Mouse (Mus musculus): ENCODE measurements around the gene Gm4756.
"Not testable (repeated sequence)": the region's sequence is repeated elsewhere in the genome, so short reads cannot be mapped to it uniquely, and the experiment has no call there.

Gm4756 gene

GRCm38 (mm10) chr12:72654698-72655097, 5.2 kb upstream of the Gm4756 start:
- peak; percentile 26 for DNase-seq (ENCODE audit: inconsistent ontology term)

- DNase-seq (ENCODE audit: inconsistent ontology term): no peak
Measured at GRCm38 (mm10) chr12:72648921-72649320, 540 bp downstream of the Gm4756 start.

GRCm38 (mm10) chr12:72638025-72638424, 11.4 kb downstream of the Gm4756 start:
- DNase-seq (ENCODE audit: inconsistent ontology term): no peak

- no peak for DNase-seq (ENCODE audit: inconsistent ontology term)
Measured at GRCm38 (mm10) chr12:72628751-72629150, 20.7 kb downstream of the Gm4756 start.

- DNase-seq (ENCODE audit: inconsistent ontology term): no peak
Measured at GRCm38 (mm10) chr12:72622853-72623496, 26.5 kb downstream of the Gm4756 start.

GRCm38 (mm10) chr12:72621441-72621840, 28.0 kb downstream of the Gm4756 start:
- DNase-seq (ENCODE audit: inconsistent ontology term): no peak

- no peak for DNase-seq (ENCODE audit: inconsistent ontology term)
Measured at GRCm38 (mm10) chr12:72620856-72621255, 28.6 kb downstream of the Gm4756 start.

- peak; percentile 27 for DNase-seq (ENCODE audit: inconsistent ontology term)
Measured at GRCm38 (mm10) chr12:72612053-72612452, 37.4 kb downstream of the Gm4756 start.

- not testable (repeated sequence) for DNase-seq (ENCODE audit: inconsistent ontology term)
Measured at GRCm38 (mm10) chr12:72598731-72599130, 50.7 kb downstream of the Gm4756 start.

GRCm38 (mm10) chr12:72594001-72594400, 55.5 kb downstream of the Gm4756 start:
- no peak for DNase-seq (ENCODE audit: inconsistent ontology term)

GRCm38 (mm10) chr12:72592991-72593390, 56.5 kb downstream of the Gm4756 start:
- DNase-seq (ENCODE audit: inconsistent ontology term): no peak

GRCm38 (mm10) chr12:72585339-72585738, 64.1 kb downstream of the Gm4756 start:
- no peak for DNase-seq (ENCODE audit: inconsistent ontology term)

GRCm38 (mm10) chr12:72583099-72583498, 66.4 kb downstream of the Gm4756 start:
- DNase-seq (ENCODE audit: inconsistent ontology term): no peak

GRCm38 (mm10) chr12:72582021-72582420, 67.4 kb downstream of the Gm4756 start:
- no peak for DNase-seq (ENCODE audit: inconsistent ontology term)

GRCm38 (mm10) chr12:72564281-72564795, 85.1 kb downstream of the Gm4756 start:
- DNase-seq (ENCODE audit: inconsistent ontology term): no peak

- no peak for DNase-seq (ENCODE audit: inconsistent ontology term)
Measured at GRCm38 (mm10) chr12:72554347-72554746, 95.1 kb downstream of the Gm4756 start.

- DNase-seq (ENCODE audit: inconsistent ontology term): no peak
Measured at GRCm38 (mm10) chr12:72538571-72538970, 110.9 kb downstream of the Gm4756 start.

- DNase-seq (ENCODE audit: inconsistent ontology term): peak; percentile 99
Measured at GRCm38 (mm10) chr12:72536021-72536597, 113.4 kb downstream of the Gm4756 start, which contains the start of gene Pcnx4. Gene Pcnx4 (plus strand): TSS chr12:72536383.

- DNase-seq (ENCODE audit: inconsistent ontology term): no peak
Measured at GRCm38 (mm10) chr12:72535599-72535998, 113.9 kb downstream of the Gm4756 start.

GRCm38 (mm10) chr12:72533986-72534385, 115.5 kb downstream of the Gm4756 start:
- no peak for DNase-seq (ENCODE audit: inconsistent ontology term)

GRCm38 (mm10) chr12:72532303-72532702, 117.2 kb downstream of the Gm4756 start:
- no peak for DNase-seq (ENCODE audit: inconsistent ontology term)

All from Muller cell, postnatal 12 days (primary cell).